Mouse (Mus musculus) activated CD4-positive, CD25-positive, alpha-beta regulatory T cell (primary cell): ENCODE measurements around the gene Tlr2. TPM values are rescaled to one million over a fixed set of nuclear protein-coding genes. Genes with fewer than 3 reads are reported as not detected.

Experiments used
- polyA plus RNA-seq, 2 experiments: library from polyadenylated mRNA; unstranded; fragments of 100-300 nt; shearing (Covaris generic); gene quantifications; one replicate each; pipeline ENCODE4 v1.2.1; 2017

The Tlr2 gene
- polyA plus RNA-seq, result 1 to 10 TPM; 5.0 to 5.8 TPM

GRCm38 (mm10) chr3:83841095-83841850 is at the start of gene Tlr2:
Tlr2 (minus strand) TSS chr3:83841767.

Other genes with a start within 250 kb of the Tlr2 start
- gene Sfrp2, start 75.4 kb downstream of the Tlr2 start, polyA plus RNA-seq, result 1 to 10 TPM in 1 of 2 experiments, under 1 TPM in 1; 0.67 to 4.3 TPM
- gene Tmem131l, start 198.4 kb upstream of the Tlr2 start, polyA plus RNA-seq, result 10 to 100 TPM; 58.0 to 65.9 TPM